Mouse (Mus musculus) intestine, embryonic 16.5 days (tissue): Measurements from ENCODE around the gene Olfr1330. TPM values are rescaled to one million over a fixed set of nuclear protein-coding genes. Genes with fewer than 3 reads are reported as not detected.

Experiments
- polyA plus RNA-seq: library from polyadenylated mRNA; unstranded; fragments of >200 nt; fragmentation: Nextera tagmentation; extraction: Ambion mirVana; gene quantifications from 2 replicates; pipeline ENCODE4 v1.2.1, GENCODE M21; 2015

The Olfr1330 gene
- polyA plus RNA-seq, 1 experiment from 2014 or later, result 0.05 TPM

Other genes starting within 250 kb of the Olfr1330 start
- gene Olfr62, start 229.6 kb upstream of the Olfr1330 start, polyA plus RNA-seq, result not detected in 2 replicates
- not detected in 2 replicates for gene Olfr1342, start 195.8 kb upstream of the Olfr1330 start, polyA plus RNA-seq
- gene Olfr1341, start 185.1 kb upstream of the Olfr1330 start, polyA plus RNA-seq, result not detected in 2 replicates
- not detected in 2 replicates for gene Olfr1340, start 168.5 kb upstream of the Olfr1330 start, polyA plus RNA-seq
- gene Olfr1339, start 156.4 kb upstream of the Olfr1330 start, polyA plus RNA-seq, result not detected in 2 replicates
- gene Olfr1338, start 129.9 kb upstream of the Olfr1330 start, polyA plus RNA-seq, result not detected in 2 replicates
- not detected in 2 replicates for gene Olfr1337, start 106.0 kb upstream of the Olfr1330 start, polyA plus RNA-seq
- not detected in 2 replicates for gene Olfr1335, start 78.7 kb upstream of the Olfr1330 start, polyA plus RNA-seq
- not detected in 2 replicates for gene Olfr1333, start 52.3 kb upstream of the Olfr1330 start, polyA plus RNA-seq
- not detected in 2 replicates for gene Olfr1331, start 23.9 kb upstream of the Olfr1330 start, polyA plus RNA-seq
- gene Olfr1329, start 28.9 kb downstream of the Olfr1330 start, polyA plus RNA-seq, result not detected in 2 replicates
- not detected in 2 replicates for gene Olfr1328, start 50.0 kb downstream of the Olfr1330 start, polyA plus RNA-seq
- gene Lao1, start 73.0 kb downstream of the Olfr1330 start, polyA plus RNA-seq, result not detected in 2 replicates
- gene Slc2a1, start 220.1 kb downstream of the Olfr1330 start, polyA plus RNA-seq, result 149 and 156 TPM in 2 replicates